Mouse (Mus musculus) bone marrow, adult 2 months (tissue): Measurements from ENCODE around the gene C3.

ENCODE experiments used
- CTCF ChIP-seq: fragments of 200-500 bp; IDR thresholded peaks from 2 replicates; pipeline ENCODE4 v1.5.1; 2011; ENCODE audit warnings: low read length, control low read depth; ENCODE audit not compliant: control insufficient read depth, insufficient read depth
- POLR2A ChIP-seq: fragments of 200-500 bp; IDR thresholded peaks from 2 replicates; pipeline ENCODE4 v1.6.1; 2011; ENCODE audit warnings: low read depth, mild to moderate bottlenecking, control low read depth, low read length, borderline replicate concordance; ENCODE audit not compliant: control insufficient read depth

DNA sequence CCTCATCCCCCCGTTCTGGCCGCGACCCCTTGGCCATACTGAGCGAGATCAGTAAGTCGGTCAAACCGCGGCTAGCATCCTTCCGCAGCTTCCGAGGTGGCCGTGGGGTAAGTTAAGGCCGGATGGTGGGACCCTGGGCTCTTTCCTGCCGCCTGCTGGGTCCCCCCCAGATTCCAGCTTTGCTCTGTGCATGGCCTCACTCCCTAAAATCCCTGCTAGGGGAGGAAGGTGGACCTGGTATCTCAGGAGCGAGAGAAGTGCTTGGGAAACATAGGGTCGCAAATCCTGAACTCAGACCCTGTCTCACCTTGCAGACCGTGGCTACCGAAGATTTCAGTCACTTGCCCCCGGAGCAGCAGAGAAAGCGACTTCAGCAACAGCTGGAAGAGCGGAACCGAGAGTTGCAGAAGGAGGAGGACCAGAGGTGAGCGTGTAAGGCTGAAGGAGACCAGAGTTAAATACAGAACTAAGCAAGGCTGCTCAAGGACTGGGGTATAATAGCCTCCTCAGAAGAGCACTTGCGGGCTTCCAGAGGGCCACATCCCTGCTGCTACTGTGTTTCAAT, 29.1 kb upstream of the C3 start:
- TF ChIP-seq CTCF, result no peak
- no peak for TF ChIP-seq POLR2A
